Mouse (Mus musculus) heart, adult 2 months (tissue): Measurements from ENCODE around the gene Lst1.

Experiments
- CTCF ChIP-seq: fragments of 200-600 bp; IDR thresholded peaks from 2 replicates; pipeline ENCODE4 v1.8.1; 2022; ENCODE audit warnings: antibody characterized with exemption, mild to moderate bottlenecking, moderate library complexity
- POLR2A ChIP-seq: fragments of 200-500 bp; IDR thresholded peaks from 2 replicates; pipeline ENCODE4 v1.6.1; 2011; ENCODE audit warnings: mild to moderate bottlenecking, low read depth, low read length, control low read depth; ENCODE audit not compliant: insufficient read depth

DNA sequence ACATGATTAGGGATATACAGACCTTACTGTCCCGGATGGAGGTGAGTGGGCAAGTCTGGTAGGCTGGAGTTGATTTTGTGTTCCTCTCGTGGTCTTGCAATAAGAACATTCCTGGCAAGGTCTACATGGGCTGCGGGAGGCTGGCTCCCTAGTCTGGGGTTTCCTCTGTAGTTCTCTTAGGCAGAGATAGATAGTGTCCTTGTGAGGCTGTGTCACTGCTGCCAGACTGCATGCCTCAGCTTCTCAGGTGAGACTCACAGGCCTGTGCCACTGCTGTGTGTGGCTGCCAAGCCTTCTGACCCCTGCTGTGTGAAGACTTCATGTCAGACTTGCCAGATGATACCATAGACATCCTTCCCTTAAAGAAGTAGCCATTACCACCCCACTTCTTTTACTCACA is 49.0 kb downstream of the Lst1 start:
- TF ChIP-seq CTCF: no peak
- TF ChIP-seq POLR2A: no peak
